Mouse (Mus musculus): ENCODE measurements at regions not wholly inside any gene's neighbourhood (a gene's known extent, or its start where the extent isn't known, plus 50 kb on each side); places are given as distances from the start of the nearest gene placed in this dataset.

GRCm38 (mm10) chr5:148708014-148708741 is 155.6 kb upstream of the Ubl3 start:
- no peaks in the 10 kb centered on the region for H3K27me3 ChIP-seq (replicated peaks)
- no peak overlapping the region for H3K4me2 ChIP-seq (ENCODE audit: insufficient read depth, low read depth, poor library complexity, severe bottlenecking)
- 0 out of 2 replicates have a peak, but pooled peaks have one; percentile 27 for TF ChIP-seq EP300 (IDR thresholded peaks at IDR 0.05; ENCODE audit: low read length)
- TF ChIP-seq RAD21 (IDR thresholded peaks at IDR 0.05; ENCODE audit: low read depth, low read length), result no peak
- TF ChIP-seq BHLHE40 (IDR thresholded peaks at IDR 0.05; ENCODE audit: low read depth, low read length), result no peak
- no peak for TF ChIP-seq UBTF (IDR thresholded peaks at IDR 0.05; ENCODE audit: low read depth, low read length)
- dilution Hi-C loops (cut with MboI; ENCODE audit: extremely low pct_ligation_motif_present, extremely low pct_unique_long_range_greater_than_20kb, low sequenced_read_pairs), result no loop called here
- no peaks in the 10 kb centered on the region for H3K9me3 ChIP-seq (replicated peaks; ENCODE audit: low read length)
- H3K4me3 ChIP-seq (replicated peaks in 1 of 3; ENCODE audit: low read depth in 2 of 3, low read length in 2 of 3, poor library complexity in 1 of 3), result no peak overlapping the region
- no peaks in the 10 kb centered on the region for H3K79me2 ChIP-seq (replicated peaks; ENCODE audit: control insufficient read depth, extremely low read depth, insufficient read depth, poor library complexity, severe bottlenecking)
- no peak overlapping the region for H3K27ac ChIP-seq (ENCODE audit: insufficient read depth, low read depth)
- no peak overlapping the region for H3K9ac ChIP-seq (ENCODE audit: insufficient read depth, low read depth)
- in situ Hi-C loops (cut with MboI; ENCODE audit: low pct_ligation_motif_present, low pct_unique_long_range_greater_than_20kb, low sequenced_read_pairs), result no loop called here
- peak; percentile 60 for DNase-seq (ENCODE audit: extremely low read depth)
- peaks cover 6 to 24% of the 10 kb centered on the region in 2 experiments for H3K4me1 ChIP-seq (ENCODE audit: control insufficient read depth in 1 of 2, insufficient read depth in 2 of 2)
- H3K36me3 ChIP-seq (replicated peaks in 1 of 2; ENCODE audit: control insufficient read depth in 1 of 2, insufficient read depth in 1 of 2, low read length in 1 of 2), result no peaks in the 10 kb centered on the region

GRCm38 (mm10) chr5:148707335-148707734 is 154.7 kb upstream of the Ubl3 start:
- Histone ChIP-seq H3K9ac (ENCODE audit: insufficient read depth, low read depth) (no peak overlapping the region), H3K4me2 (ENCODE audit: insufficient read depth, low read depth, poor library complexity, severe bottlenecking) (no peak overlapping the region), H3K79me2 (replicated peaks; ENCODE audit: control insufficient read depth, extremely low read depth, insufficient read depth, poor library complexity, severe bottlenecking) (no peaks in the 10 kb centered on the region), H3K4me1 (ENCODE audit: control insufficient read depth in 1 of 2, insufficient read depth in 2 of 2) (peaks cover 6 to 24% of the 10 kb centered on the region in 2 experiments), H3K27ac (ENCODE audit: insufficient read depth, low read depth) (no peak overlapping the region), H3K27me3 (replicated peaks) (no peaks in the 10 kb centered on the region), H3K9me3 (replicated peaks; ENCODE audit: low read length) (no peaks in the 10 kb centered on the region), H3K36me3 (replicated peaks in 1 of 2; ENCODE audit: control insufficient read depth in 1 of 2, insufficient read depth in 1 of 2, low read length in 1 of 2) (no peaks in the 10 kb centered on the region), H3K4me3 (replicated peaks in 1 of 3; ENCODE audit: low read depth in 2 of 3, low read length in 2 of 3, poor library complexity in 1 of 3) (no peak overlapping the region)
- dilution Hi-C loops (cut with MboI; ENCODE audit: extremely low pct_ligation_motif_present, extremely low pct_unique_long_range_greater_than_20kb, low sequenced_read_pairs) (no loop called here), in situ Hi-C loops (cut with MboI; ENCODE audit: low pct_ligation_motif_present, low pct_unique_long_range_greater_than_20kb, low sequenced_read_pairs) (no loop called here)
- no peak for DNase-seq (ENCODE audit: extremely low read depth)
- TF ChIP-seq MAFK (IDR thresholded peaks at IDR 0.05; ENCODE audit: insufficient replicate concordance, low read length), result 0 out of 2 replicates have a peak, but pooled peaks have one; percentile 19
- TF ChIP-seq GABPA (IDR thresholded peaks at IDR 0.05; ENCODE audit: insufficient replicate concordance, low read depth, low read length), result no peak

- Histone ChIP-seq H3K79me2 (replicated peaks; ENCODE audit: control insufficient read depth, extremely low read depth, insufficient read depth, poor library complexity, severe bottlenecking) (no peaks in the 10 kb centered on the region), H3K4me2 (ENCODE audit: insufficient read depth, low read depth, poor library complexity, severe bottlenecking) (no peak overlapping the region), H3K27me3 (replicated peaks) (no peaks in the 10 kb centered on the region), H3K9ac (ENCODE audit: insufficient read depth, low read depth) (no peak overlapping the region), H3K36me3 (replicated peaks in 1 of 2; ENCODE audit: control insufficient read depth in 1 of 2, insufficient read depth in 1 of 2, low read length in 1 of 2) (no peaks in the 10 kb centered on the region), H3K9me3 (replicated peaks; ENCODE audit: low read length) (no peaks in the 10 kb centered on the region), H3K4me1 (ENCODE audit: control insufficient read depth in 1 of 2, insufficient read depth in 2 of 2) (peaks cover 6 to 30% of the 10 kb centered on the region in 2 experiments), H3K4me3 (replicated peaks in 1 of 3; ENCODE audit: low read depth in 2 of 3, low read length in 2 of 3, poor library complexity in 1 of 3) (no peak overlapping the region), H3K27ac (ENCODE audit: insufficient read depth, low read depth) (no peak overlapping the region)
- no peak for DNase-seq (ENCODE audit: extremely low read depth)
- TF ChIP-seq JUND (conservative IDR thresholded peaks at IDR 0.05; ENCODE audit: low read depth, low read length) (no peak), CHD1 (IDR thresholded peaks at IDR 0.05; ENCODE audit: low read depth, low read length) (no peak), MEF2A (IDR thresholded peaks at IDR 0.05; ENCODE audit: borderline replicate concordance, low read depth, low read length) (no peak), CTCF (conservative IDR thresholded peaks at IDR 0.05 in 1 of 2, IDR thresholded peaks at IDR 0.05 in 1 of 2; ENCODE audit: low read depth in 2 of 2, low read length in 2 of 2) (no peak), EP300 (IDR thresholded peaks at IDR 0.05; ENCODE audit: low read length) (no peak), CHD2 (IDR thresholded peaks at IDR 0.05; ENCODE audit: low read length) (no peak), RAD21 (IDR thresholded peaks at IDR 0.05; ENCODE audit: low read depth, low read length) (no peak), IRF4 (IDR thresholded peaks at IDR 0.05; ENCODE audit: low read depth, low read length) (no peak), TCF12 (IDR thresholded peaks at IDR 0.05; ENCODE audit: low read depth, low read length) (no peak), USF1 (IDR thresholded peaks at IDR 0.05; ENCODE audit: low read depth, low read length) (no peak), SIN3A (IDR thresholded peaks at IDR 0.05; ENCODE audit: low read length) (no peak), MXI1 (IDR thresholded peaks at IDR 0.05; ENCODE audit: low read depth, low read length) (no peak), RCOR1 (conservative IDR thresholded peaks at IDR 0.05; ENCODE audit: low read depth, low read length) (no peak), MAX (IDR thresholded peaks at IDR 0.05; ENCODE audit: low read length) (no peak), BHLHE40 (IDR thresholded peaks at IDR 0.05; ENCODE audit: low read depth, low read length) (no peak), KAT2A (IDR thresholded peaks at IDR 0.05; ENCODE audit: insufficient replicate concordance, low read length) (no peak), PAX5 (IDR thresholded peaks at IDR 0.05; ENCODE audit: low read length) (no peak), TBP (conservative IDR thresholded peaks at IDR 0.05; ENCODE audit: low read depth, low read length) (no peak), ZKSCAN1 (IDR thresholded peaks at IDR 0.05; ENCODE audit: borderline replicate concordance, low read depth, low read length) (no peak)
- dilution Hi-C loops (cut with MboI; ENCODE audit: extremely low pct_ligation_motif_present, extremely low pct_unique_long_range_greater_than_20kb, low sequenced_read_pairs) (no loop called here), in situ Hi-C loops (cut with MboI; ENCODE audit: low pct_ligation_motif_present, low pct_unique_long_range_greater_than_20kb, low sequenced_read_pairs) (no loop called here)
Observed at GRCm38 (mm10) chr5:148706323-148707120, 153.9 kb upstream of the Ubl3 start.

Data from CH12.LX (cell line).